Comparison of ENCODE assay signal across 10 mouse cellular contexts in the genomic region with DNA sequence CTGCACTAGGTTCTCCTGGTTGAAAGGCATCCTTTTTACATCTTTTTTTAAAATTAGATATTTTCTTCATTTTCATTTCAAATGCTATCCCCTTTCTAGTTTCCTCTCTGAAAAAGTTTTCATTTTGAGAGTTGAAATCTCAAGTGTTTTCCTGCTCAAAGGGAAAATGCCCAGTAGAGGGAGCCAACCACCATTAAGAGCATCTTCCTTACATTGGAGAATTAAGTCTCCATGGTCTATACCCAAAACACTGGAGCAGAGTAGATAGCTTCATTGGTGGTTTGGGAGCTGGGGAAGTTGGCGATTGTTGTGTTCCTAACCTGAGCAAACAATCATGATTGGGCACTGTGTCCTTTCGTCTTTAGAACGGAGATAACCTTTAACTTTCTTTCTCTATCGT.
A peak's percentile ranks its signal among the peaks of the same experiment; 100 is the strongest.
DNase-seq lines count a peak whose midpoint lies in the region; ATAC-seq lines count a peak whose summit lies in the region.
"Had no signal": no experiment of that assay in that cellular context is flagged by ENCODE, and none has a peak within 500 bp of the region (broad histone marks: within the 10 kb centered on the region; RNA-seq: fewer than 3 reads in every experiment).

No protein-coding gene starts in this region.

- no peak overlapping the region for H3K9ac ChIP-seq in hindbrain, embryonic 14.5 days
- H3K9ac ChIP-seq in hindbrain, embryonic 12.5 days: no peak overlapping the region
- no peak overlapping the region for H3K9ac ChIP-seq in intestine, embryonic 15.5 days
- no peak overlapping the region for H3K9ac ChIP-seq in forebrain, embryonic 13.5 days
- H3K9ac ChIP-seq: heart, embryonic 13.5 days; stomach, embryonic 15.5 days had no signal

- no peak overlapping the region for H3K27ac ChIP-seq in hindbrain, embryonic 14.5 days
- no peak overlapping the region for H3K27ac ChIP-seq in hindbrain, embryonic 12.5 days
- no peak overlapping the region for H3K27ac ChIP-seq in intestine, embryonic 15.5 days
- H3K27ac ChIP-seq in forebrain, embryonic 13.5 days: no peak overlapping the region
- H3K27ac ChIP-seq: heart, embryonic 13.5 days; stomach, embryonic 15.5 days had no signal

- peak; percentile 63 for DNase-seq in hindbrain, embryonic 14.5 days (ENCODE audit: low spot score)
- DNase-seq in ES-CJ7 (ENCODE audit: low read depth, low spot score): peak; percentile 31
- DNase-seq in cerebellum, adult 18-20 months: peak; percentile 51 to 53
- peak; percentile 31 to 63 for DNase-seq in kidney, postnatal 25 days
- peak; percentile 37 to 55 for DNase-seq in right cerebral cortex, adult 2 months (ENCODE audit: low spot score in 2 of 2)

- no peak overlapping the region for H3K4me3 ChIP-seq in hindbrain, embryonic 14.5 days (replicated peaks; ENCODE audit: low read length)
- H3K4me3 ChIP-seq in hindbrain, embryonic 12.5 days: no peak overlapping the region
- H3K4me3 ChIP-seq in intestine, embryonic 15.5 days (replicated peaks): no peak overlapping the region
- H3K4me3 ChIP-seq in forebrain, embryonic 13.5 days: no peak overlapping the region
- H3K4me3 ChIP-seq: heart, embryonic 13.5 days; stomach, embryonic 15.5 days had no signal

- 85% methylated on average over 4 of the region's 4 CpGs for WGBS in hindbrain, embryonic 14.5 days
- 77% methylated on average over 4 of the region's 4 CpGs for WGBS in hindbrain, embryonic 12.5 days
- 69% methylated on average over 4 of the region's 4 CpGs for WGBS in intestine, embryonic 15.5 days
- 76% methylated on average over 4 of the region's 4 CpGs for WGBS in forebrain, embryonic 13.5 days

- no peak for ATAC-seq in hindbrain, embryonic 14.5 days (ENCODE audit: low FRiP score)
- ATAC-seq in hindbrain, embryonic 12.5 days (ENCODE audit: low FRiP score): no peak
- ATAC-seq in intestine, embryonic 15.5 days: no peak
- ATAC-seq in forebrain, embryonic 13.5 days: no peak; the same call in 1 of the 2 replicates

- no peaks in the 10 kb centered on the region for H3K4me1 ChIP-seq in hindbrain, embryonic 14.5 days (replicated peaks; ENCODE audit: control insufficient read depth, insufficient read depth, low read length)
- H3K4me1 ChIP-seq in hindbrain, embryonic 12.5 days: no peaks in the 10 kb centered on the region
- no peaks in the 10 kb centered on the region for H3K4me1 ChIP-seq in intestine, embryonic 15.5 days (replicated peaks)
- H3K4me1 ChIP-seq in forebrain, embryonic 13.5 days: no peaks in the 10 kb centered on the region
- H3K4me1 ChIP-seq: heart, embryonic 13.5 days; stomach, embryonic 15.5 days had no signal

- H3K36me3 ChIP-seq in hindbrain, embryonic 14.5 days (replicated peaks; ENCODE audit: control insufficient read depth, insufficient read depth): no peaks in the 10 kb centered on the region
- H3K36me3 ChIP-seq in hindbrain, embryonic 12.5 days: no peaks in the 10 kb centered on the region
- H3K36me3 ChIP-seq in intestine, embryonic 15.5 days: no peaks in the 10 kb centered on the region
- no peaks in the 10 kb centered on the region for H3K36me3 ChIP-seq in forebrain, embryonic 13.5 days (ENCODE audit: poor library complexity, severe bottlenecking)
- H3K36me3 ChIP-seq: heart, embryonic 13.5 days; stomach, embryonic 15.5 days had no signal

- no peak overlapping the region for H3K4me2 ChIP-seq in hindbrain, embryonic 14.5 days (replicated peaks)
- no peak overlapping the region for H3K4me2 ChIP-seq in hindbrain, embryonic 12.5 days (replicated peaks)
- no peak overlapping the region for H3K4me2 ChIP-seq in intestine, embryonic 15.5 days (replicated peaks)
- no peak overlapping the region for H3K4me2 ChIP-seq in forebrain, embryonic 13.5 days
- H3K4me2 ChIP-seq: heart, embryonic 13.5 days; stomach, embryonic 15.5 days had no signal

- no peaks in the 10 kb centered on the region for H3K27me3 ChIP-seq in hindbrain, embryonic 14.5 days (ENCODE audit: control insufficient read depth, insufficient read depth, low read length)
- no peaks in the 10 kb centered on the region for H3K27me3 ChIP-seq in hindbrain, embryonic 12.5 days
- H3K27me3 ChIP-seq in intestine, embryonic 15.5 days (replicated peaks): no peaks in the 10 kb centered on the region
- no peaks in the 10 kb centered on the region for H3K27me3 ChIP-seq in forebrain, embryonic 13.5 days
- H3K27me3 ChIP-seq: heart, embryonic 13.5 days; stomach, embryonic 15.5 days had no signal

- H3K9me3 ChIP-seq in hindbrain, embryonic 14.5 days (ENCODE audit: control insufficient read depth, low read length): no peaks in the 10 kb centered on the region
- no peaks in the 10 kb centered on the region for H3K9me3 ChIP-seq in hindbrain, embryonic 12.5 days (replicated peaks)
- no peaks in the 10 kb centered on the region for H3K9me3 ChIP-seq in intestine, embryonic 15.5 days
- no peaks in the 10 kb centered on the region for H3K9me3 ChIP-seq in forebrain, embryonic 13.5 days (replicated peaks)
- H3K9me3 ChIP-seq: heart, embryonic 13.5 days; stomach, embryonic 15.5 days had no signal
